Mouse (Mus musculus) ES-E14 (cell line): ENCODE results near the gene Zfp189. TPM values are rescaled to one million over a fixed set of nuclear protein-coding genes. Genes with fewer than 3 reads are reported as not detected.
"Not testable (repeated sequence)": the region's sequence is repeated elsewhere in the genome, so short reads cannot be mapped to it uniquely, and the experiment has no call there.

Experiments used
- DNase-seq: peaks from one replicate; pipeline ENCODE4 v3.0.0-alpha.2; 2013; ENCODE audit warnings: low read depth, low spot score
- H3K27ac ChIP-seq: 2 replicates; pipeline ENCODE4 v1.5.1; 2012; ENCODE audit warnings: low read depth, mild to moderate bottlenecking, low read length, moderate library complexity, mixed read lengths; ENCODE audit not compliant: poor library complexity, insufficient read depth, severe bottlenecking
- H3K36me3 ChIP-seq: 2 replicates; pipeline ENCODE4 v1.6.1; 2012; ENCODE audit warnings: mild to moderate bottlenecking, low read length, moderate library complexity, mixed read lengths; ENCODE audit not compliant: control insufficient read depth, poor library complexity, insufficient read depth, severe bottlenecking
- H3K4me1 ChIP-seq, 2 experiments: fragments of 150-350 bp in 1 of 2; sonication (generic) in 1 of 2; 2 replicates each; pipeline ENCODE4 v1.6.1; 2012; ENCODE audit warnings: low read length in 2 of 2, mild to moderate bottlenecking in 1 of 2, mixed read lengths in 1 of 2; ENCODE audit not compliant: control insufficient read depth in 2 of 2, insufficient read depth in 2 of 2, poor library complexity in 1 of 2
- H3K4me3 ChIP-seq, 2 experiments: fragments of 150-350 bp in 1 of 2; sonication (generic) in 1 of 2; 2 replicates each; pipeline ENCODE4 v1.5.1; 2012; ENCODE audit warnings: low read length in 2 of 2, low read depth in 1 of 2, mild to moderate bottlenecking in 1 of 2, mixed read lengths in 1 of 2; ENCODE audit not compliant: insufficient read depth in 1 of 2, poor library complexity in 1 of 2, severe bottlenecking in 1 of 2
- H3K9ac ChIP-seq: 2 replicates; pipeline ENCODE4 v1.6.1; 2012; ENCODE audit warnings: low read depth, mild to moderate bottlenecking, low read length, mixed read lengths; ENCODE audit not compliant: poor library complexity, insufficient read depth, severe bottlenecking
- H3K9me3 ChIP-seq: fragments of 150-350 bp; sonication (generic); 2 replicates; pipeline ENCODE4 v1.6.1; 2012; ENCODE audit warnings: low read depth, mild to moderate bottlenecking, low read length; ENCODE audit not compliant: control insufficient read depth, insufficient read depth
- CHD2 ChIP-seq: IDR thresholded peaks from 2 replicates; pipeline ENCODE4 v1.6.1; 2014; ENCODE audit warnings: mild to moderate bottlenecking, low read depth, low read length, inconsistent platforms
- HCFC1 ChIP-seq: IDR thresholded peaks from 2 replicates; pipeline ENCODE4 v1.6.1; 2012; ENCODE audit warnings: low read length, inconsistent platforms, borderline replicate concordance; ENCODE audit not compliant: insufficient read depth
- MAFK ChIP-seq: IDR thresholded peaks from 2 replicates; pipeline ENCODE4 v1.6.1; 2014; ENCODE audit warnings: mild to moderate bottlenecking, low read depth, low read length, inconsistent platforms; ENCODE audit not compliant: insufficient read depth
- ZC3H11A ChIP-seq: IDR thresholded peaks from 2 replicates; pipeline ENCODE4 v1.6.1; 2012; ENCODE audit warnings: low read depth, mild to moderate bottlenecking, inconsistent platforms, low read length, borderline replicate concordance
- ZNF384 ChIP-seq: IDR thresholded peaks from 2 replicates; pipeline ENCODE4 v1.6.1; 2012; ENCODE audit warnings: low read depth, low read length, inconsistent platforms
- in situ Hi-C, 2 experiments: fragments of 600-800 bp; cut with MboI; formaldehyde crosslinking; loops; one replicate each; pipeline ENCODE4 v1.15.1; 2025; ENCODE audit warnings: low sequenced_read_pairs in 2 of 2, inconsistent platforms in 1 of 2; ENCODE audit not compliant: unreplicated experiment in 2 of 2
- total RNA-seq: library from RNA; depleted of rRNA; stranded (reverse); fragments of 300-350 nt; gene quantifications from 2 replicates; pipeline ENCODE4 v1.2.3, GENCODE M21; 2012

Gene Zfp189
- total RNA-seq, 1 experiment = 4.3 TPM

DNA sequence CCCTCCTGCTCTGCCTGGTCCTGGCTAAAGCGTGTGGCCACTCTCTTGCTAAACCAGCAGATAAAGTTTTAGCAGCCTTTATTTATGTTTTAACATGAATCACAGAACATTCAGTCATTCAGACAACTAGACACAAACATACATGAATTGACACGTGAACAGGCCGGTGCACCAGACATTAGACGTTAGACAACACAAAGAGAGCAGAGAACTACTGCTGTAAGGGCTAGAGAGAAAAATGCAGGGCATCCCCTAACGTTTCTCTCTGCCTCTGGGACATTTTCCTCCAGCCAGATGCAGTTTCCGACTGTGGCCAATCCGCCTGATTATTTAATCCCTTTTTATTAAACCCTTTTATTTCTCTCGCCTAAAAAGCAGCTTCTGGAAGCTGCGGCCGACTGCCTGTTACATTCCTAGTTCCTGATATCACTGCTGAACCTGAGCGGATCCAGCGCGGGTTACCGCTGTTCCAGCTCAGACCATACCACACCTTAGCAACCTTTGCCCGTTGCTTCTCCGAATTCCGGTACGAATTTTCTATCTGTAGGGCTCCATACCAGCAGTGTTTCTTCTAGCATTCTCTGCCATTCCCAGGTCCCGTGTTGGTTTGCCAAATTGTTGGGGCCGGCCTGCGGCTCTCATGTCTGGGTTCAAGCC lies 40.7 kb upstream of the Zfp189 start:
- Histone ChIP-seq H3K27ac (no peak overlapping the region), H3K4me1 (peaks cover 0 to 4% of the 10 kb centered on the region in 2 experiments; a peak in 1 of 4 replicates), H3K4me3 (peak overlapping the region in 1 of 2 experiments; percentile 24; a peak in 1 of 4 replicates), H3K9ac (no peak overlapping the region), H3K36me3 (no peaks in the 10 kb centered on the region), H3K9me3 (no peaks in the 10 kb centered on the region)
- TF ChIP-seq CHD2 (no peak), ZC3H11A (no peak), ZNF384 (no peak), HCFC1 (no peak)
- no peak for DNase-seq
- in situ Hi-C loops = no loop called here

- Histone ChIP-seq H3K27ac (no peak overlapping the region), H3K9me3 (no peaks in the 10 kb centered on the region), H3K9ac (no peak overlapping the region), H3K4me1 (peaks cover 0 to 4% of the 10 kb centered on the region in 2 experiments; a peak in 1 of 4 replicates), H3K4me3 (no peak overlapping the region), H3K36me3 (no peaks in the 10 kb centered on the region)
- no peak for DNase-seq
- TF ChIP-seq ZNF384 = no peak
- no peak for TF ChIP-seq MAFK
- TF ChIP-seq HCFC1 = no peak
- TF ChIP-seq CHD2 = no peak
- TF ChIP-seq ZC3H11A = no peak
- in situ Hi-C loops = no loop called here
Measured at GRCm38 (mm10) chr4:49480896-49481295, 40.1 kb upstream of the Zfp189 start.

- Histone ChIP-seq H3K4me3 (no peak overlapping the region), H3K4me1 (peaks cover 0 to 4% of the 10 kb centered on the region in 2 experiments; a peak in 1 of 4 replicates), H3K9me3 (no peaks in the 10 kb centered on the region), H3K9ac (no peak overlapping the region), H3K36me3 (no peaks in the 10 kb centered on the region), H3K27ac (no peak overlapping the region)
- no peak for DNase-seq
- TF ChIP-seq MAFK (no peak), ZNF384 (no peak), ZC3H11A (no peak), CHD2 (no peak), HCFC1 (no peak)
- in situ Hi-C loops = no loop called here
Measured at GRCm38 (mm10) chr4:49485442-49485841, 35.5 kb upstream of the Zfp189 start.

GRCm38 (mm10) chr4:49485934-49486650 lies 34.9 kb upstream of the Zfp189 start:
- H3K27ac ChIP-seq, H3K9me3 ChIP-seq, H3K36me3 ChIP-seq, H3K4me3 ChIP-seq, H3K9ac ChIP-seq, in situ Hi-C loops, H3K4me1 ChIP-seq, DNase-seq: not testable (repeated sequence)

DNA sequence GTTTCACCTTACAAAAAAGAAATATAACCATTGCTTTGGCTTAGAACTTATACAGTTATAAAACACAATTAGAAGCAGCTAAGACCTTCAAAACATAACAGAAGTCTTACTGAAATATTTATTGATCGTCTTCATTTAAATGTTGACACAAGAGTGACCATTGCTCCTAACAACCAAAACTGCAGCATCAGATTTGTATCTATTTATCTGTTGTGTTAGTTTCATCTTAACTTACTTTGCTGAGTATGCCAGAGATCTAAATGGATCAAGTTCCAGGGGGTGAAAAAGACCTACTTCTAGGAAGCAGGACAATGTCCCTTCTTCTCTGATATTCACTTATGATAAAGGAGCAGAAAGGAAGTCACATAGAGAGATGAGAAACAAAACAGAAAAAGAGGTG lies 17.4 kb upstream of the Zfp189 start:
- Histone ChIP-seq H3K9me3 (no peaks in the 10 kb centered on the region), H3K27ac (no peak overlapping the region), H3K4me3 (no peak overlapping the region), H3K36me3 (no peaks in the 10 kb centered on the region), H3K9ac (no peak overlapping the region), H3K4me1 (no peaks in the 10 kb centered on the region)
- in situ Hi-C loops = no loop called here
- no peak for TF ChIP-seq CHD2
- TF ChIP-seq MAFK = no peak
- TF ChIP-seq ZNF384 = no peak
- no peak for TF ChIP-seq HCFC1
- no peak for TF ChIP-seq ZC3H11A
- DNase-seq = no peak
